Mouse (Mus musculus) monocyte, adult 2 months (primary cell): ENCODE measurements around the gene Osbp2.

Experiments
- DNase-seq, 2 experiments: peaks; one replicate each; pipeline ENCODE4 v3.0.0; 2022; ENCODE audit warnings: low spot score in 2 of 2, low read depth in 1 of 2

The Osbp2 gene

GRCm38 (mm10) chr11:3761775-3762501 is 101.8 kb downstream of the Osbp2 start:
- no peak for DNase-seq

- DNase-seq = no peak
Measured at GRCm38 (mm10) chr11:3761339-3761738, 102.4 kb downstream of the Osbp2 start.

GRCm38 (mm10) chr11:3759433-3759832 is 104.3 kb downstream of the Osbp2 start:
- no peak for DNase-seq

GRCm38 (mm10) chr11:3755341-3755740 is 108.4 kb downstream of the Osbp2 start:
- DNase-seq = no peak

GRCm38 (mm10) chr11:3754685-3755084 is 109.0 kb downstream of the Osbp2 start:
- no peak for DNase-seq

GRCm38 (mm10) chr11:3753897-3754296 is 109.8 kb downstream of the Osbp2 start:
- DNase-seq = no peak

- DNase-seq = no peak
Measured at GRCm38 (mm10) chr11:3752766-3753165, 110.9 kb downstream of the Osbp2 start.

GRCm38 (mm10) chr11:3749831-3750230 is 113.9 kb downstream of the Osbp2 start:
- DNase-seq = no peak

- no peak for DNase-seq
Measured at GRCm38 (mm10) chr11:3742449-3742848, 121.3 kb downstream of the Osbp2 start.

- DNase-seq = no peak
Measured at GRCm38 (mm10) chr11:3741183-3741582, 122.5 kb downstream of the Osbp2 start.

- DNase-seq = no peak
Measured at GRCm38 (mm10) chr11:3738778-3739177, 124.9 kb downstream of the Osbp2 start.

- no peak for DNase-seq
Measured at GRCm38 (mm10) chr11:3735715-3736114, 128.0 kb downstream of the Osbp2 start.

GRCm38 (mm10) chr11:3733933-3734636 is 129.6 kb downstream of the Osbp2 start:
- DNase-seq = no peak

- DNase-seq = no peak
Measured at GRCm38 (mm10) chr11:3731469-3731868, 132.2 kb downstream of the Osbp2 start.

GRCm38 (mm10) chr11:3727438-3728105 is 136.1 kb downstream of the Osbp2 start:
- DNase-seq = no peak

- no peak for DNase-seq
Measured at GRCm38 (mm10) chr11:3725331-3726054, 138.2 kb downstream of the Osbp2 start.

- no peak for DNase-seq
Measured at GRCm38 (mm10) chr11:3724726-3725125, 139.0 kb downstream of the Osbp2 start.

GRCm38 (mm10) chr11:3723910-3724309 is 139.8 kb downstream of the Osbp2 start:
- no peak for DNase-seq

GRCm38 (mm10) chr11:3722861-3723260 is 140.8 kb downstream of the Osbp2 start:
- DNase-seq = no peak

GRCm38 (mm10) chr11:3722036-3722435 is 141.7 kb downstream of the Osbp2 start:
- DNase-seq = no peak

GRCm38 (mm10) chr11:3716662-3717061 is 147.0 kb downstream of the Osbp2 start:
- no peak for DNase-seq
